Mouse (Mus musculus): ENCODE data around the gene Arhgdia. TPM values are rescaled to one million over a fixed set of nuclear protein-coding genes. Genes with fewer than 3 reads are reported as not detected.
"Not testable (repeated sequence)": the region's sequence is repeated elsewhere in the genome, so short reads cannot be mapped to it uniquely, and the experiment has no call there.

Gene Arhgdia
- polyA plus RNA-seq, 1 experiment from 2014 or later, result 559 TPM

GRCm38 (mm10) chr11:120574278-120574600 lies 7.2 kb downstream of the Arhgdia start:
- no peaks in the 10 kb centered on the region for H3K9me3 ChIP-seq
- H3K4me2 ChIP-seq (replicated peaks), result peak overlapping the region; percentile 68
- H3K36me3 ChIP-seq, result peaks cover 32% of the 10 kb centered on the region
- 36% methylated on average over 5 of the region's 5 CpGs for WGBS
- ATAC-seq, result no peak
- peaks cover 47% of the 10 kb centered on the region for H3K4me1 ChIP-seq (replicated peaks)
- H3K27me3 ChIP-seq (replicated peaks), result no peaks in the 10 kb centered on the region
- peak overlapping the region; percentile 78 for H3K9ac ChIP-seq
- H3K4me3 ChIP-seq (replicated peaks), result peak overlapping the region; percentile 96
- H3K27ac ChIP-seq, result peak overlapping the region; percentile 24; the same call in 1 of the 2 replicates

DNA sequence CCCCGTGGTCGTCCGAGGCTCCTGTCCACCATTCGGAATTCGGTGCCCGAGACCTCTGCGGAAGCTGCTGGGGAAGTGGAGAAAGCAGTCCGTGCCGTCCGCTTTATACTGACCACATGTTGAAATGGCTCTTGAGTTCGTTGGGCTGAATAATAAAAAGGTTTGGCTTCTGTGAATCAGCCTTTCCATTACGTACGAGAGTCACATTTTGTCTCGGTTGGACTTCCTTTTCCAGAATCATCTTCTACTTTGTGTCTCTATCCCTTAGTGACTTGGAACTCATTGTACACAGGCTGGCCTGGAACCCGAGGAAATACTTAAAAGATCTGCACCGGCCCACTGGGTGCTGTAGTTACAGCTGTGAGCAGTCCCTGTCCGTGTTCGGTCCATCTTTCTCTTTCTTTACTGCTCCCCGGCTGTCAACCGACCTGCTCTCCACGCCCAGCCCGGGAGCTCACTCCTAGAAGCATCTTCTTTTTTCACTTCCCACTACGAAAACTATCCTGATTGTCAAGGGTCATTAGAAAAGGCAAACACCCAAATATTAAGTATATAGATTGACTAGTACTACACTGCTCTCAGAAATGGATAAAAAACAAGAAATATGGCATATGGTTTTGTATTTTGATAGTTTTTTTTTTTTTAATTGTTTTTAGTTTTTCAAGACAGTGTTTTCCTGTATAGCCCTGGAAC lies 7.7 kb downstream of the Arhgdia start:
- 0% methylated on average over 23 of the region's 23 CpGs for WGBS
- Histone ChIP-seq H3K4me2 (replicated peaks) (peak overlapping the region; percentile 68), H3K27me3 (replicated peaks) (no peaks in the 10 kb centered on the region), H3K9ac (peak overlapping the region; percentile 78), H3K27ac (peak overlapping the region; percentile 90), H3K9me3 (no peaks in the 10 kb centered on the region), H3K36me3 (peaks cover 28% of the 10 kb centered on the region), H3K4me3 (replicated peaks) (peak overlapping the region; percentile 96), H3K4me1 (replicated peaks) (peaks cover 42% of the 10 kb centered on the region)
- no peak for ATAC-seq

GRCm38 (mm10) chr11:120572752-120573584 lies 8.5 kb downstream of the Arhgdia start, which contains the start of gene P4hb:
P4hb (minus strand) TSS chr11:120573253.
- Histone ChIP-seq H3K4me2 (replicated peaks) (peak within 1 kb of the TSS; percentile 85), H3K9ac (peak within 1 kb of the TSS; percentile 93), H3K27ac (peak within 1 kb of the TSS; percentile 90), H3K36me3 (peaks cover 28% of the 10 kb centered on the region), H3K9me3 (no peaks in the 10 kb centered on the region), H3K4me3 (replicated peaks) (peak within 1 kb of the TSS; percentile 96), H3K4me1 (replicated peaks) (peaks cover 35% of the 10 kb centered on the region), H3K27me3 (replicated peaks) (no peaks in the 10 kb centered on the region)
- WGBS, result under 1% methylated on average over 92 of the region's 94 CpGs
- peak; percentile 96 for ATAC-seq

GRCm38 (mm10) chr11:120572417-120572751 lies 9.0 kb downstream of the Arhgdia start:
- no peaks in the 10 kb centered on the region for H3K27me3 ChIP-seq (replicated peaks)
- peak overlapping the region; percentile 85 for H3K4me2 ChIP-seq (replicated peaks)
- H3K36me3 ChIP-seq, result peaks cover 30% of the 10 kb centered on the region
- peaks cover 30% of the 10 kb centered on the region for H3K4me1 ChIP-seq (replicated peaks)
- peak overlapping the region; percentile 85 for H3K27ac ChIP-seq
- peak; percentile 22 for ATAC-seq
- peak overlapping the region; percentile 96 for H3K4me3 ChIP-seq (replicated peaks)
- no peaks in the 10 kb centered on the region for H3K9me3 ChIP-seq
- WGBS, result 0% methylated on average over 15 of the region's 24 CpGs
- H3K9ac ChIP-seq, result peak overlapping the region; percentile 93

GRCm38 (mm10) chr11:120571754-120572416 lies 9.5 kb downstream of the Arhgdia start:
- H3K4me1 ChIP-seq (replicated peaks), result peaks cover 25% of the 10 kb centered on the region
- peak overlapping the region; percentile 85 for H3K27ac ChIP-seq
- H3K4me3 ChIP-seq (replicated peaks), result peak overlapping the region; percentile 96
- peak overlapping the region; percentile 93 for H3K9ac ChIP-seq
- peaks cover 35% of the 10 kb centered on the region for H3K36me3 ChIP-seq
- no peak for ATAC-seq
- no peaks in the 10 kb centered on the region for H3K9me3 ChIP-seq
- peak overlapping the region; percentile 85 for H3K4me2 ChIP-seq (replicated peaks)
- WGBS, result 6% methylated on average over 11 of the region's 11 CpGs
- no peaks in the 10 kb centered on the region for H3K27me3 ChIP-seq (replicated peaks)

DNA sequence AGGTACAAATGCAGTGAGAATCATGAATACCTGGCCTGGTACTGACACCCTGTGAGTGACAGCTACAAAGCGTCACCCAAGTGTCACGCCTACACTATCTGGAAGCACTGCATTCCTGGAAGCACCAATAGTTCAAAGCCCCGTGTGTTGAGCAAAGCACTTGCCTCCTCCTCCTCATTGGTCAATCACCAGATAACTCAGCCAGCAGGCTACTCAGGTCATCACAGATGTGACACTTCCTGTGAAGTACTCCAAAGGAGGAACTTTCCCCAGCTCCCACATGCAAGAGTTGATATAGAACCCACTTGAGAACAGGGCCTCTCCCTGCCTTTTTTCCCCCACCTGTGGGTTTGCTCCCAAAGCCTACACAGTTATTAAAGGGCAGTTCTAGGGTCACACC lies 10.3 kb downstream of the Arhgdia start:
- no peak for ATAC-seq
- H3K4me3 ChIP-seq (replicated peaks), result peak overlapping the region; percentile 96
- WGBS, result 63% methylated on average over 3 of the region's 3 CpGs

DNA sequence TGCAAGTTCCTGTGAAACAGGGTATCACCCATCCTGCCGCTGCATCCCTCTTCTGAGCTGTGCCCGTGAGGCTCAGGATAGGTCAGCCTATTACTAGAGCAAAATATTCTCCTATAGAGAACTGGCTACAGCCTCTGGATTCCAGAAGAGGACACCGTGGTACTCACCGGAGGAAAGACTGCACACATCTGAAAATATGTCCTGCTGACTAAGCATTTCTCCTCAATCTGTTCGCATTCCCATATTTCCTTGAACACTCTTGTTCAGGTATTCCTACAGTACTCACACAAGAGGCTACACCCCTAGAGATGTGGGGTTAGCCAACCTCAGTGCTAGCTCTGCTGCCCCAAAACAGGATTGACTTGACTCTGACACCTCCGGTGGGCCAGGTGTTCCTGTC lies 13.1 kb downstream of the Arhgdia start:
- ATAC-seq, result no peak
- H3K36me3 ChIP-seq, result peaks cover 68% of the 10 kb centered on the region
- H3K27ac ChIP-seq, result no peak overlapping the region

More for the DNA sequence above, 10.3 kb downstream of the Arhgdia start:
- Histone ChIP-seq H3K9me3 (no peaks in the 10 kb centered on the region), H3K27ac (0 out of 2 replicates have a peak overlapping the region, but pooled peaks have one; percentile 34), H3K27me3 (replicated peaks) (no peaks in the 10 kb centered on the region), H3K4me1 (replicated peaks) (peaks cover 21% of the 10 kb centered on the region), H3K9ac (peak overlapping the region; percentile 93), H3K36me3 (peaks cover 42% of the 10 kb centered on the region), H3K4me2 (replicated peaks) (peak overlapping the region; percentile 85)

GRCm38 (mm10) chr11:120565114-120565513 lies 16.3 kb downstream of the Arhgdia start:
- Histone ChIP-seq H3K27me3 (replicated peaks) (no peaks in the 10 kb centered on the region), H3K9ac (no peak overlapping the region), H3K4me1 (replicated peaks) (peaks cover 3% of the 10 kb centered on the region; the same call in 1 of the 2 replicates), H3K9me3 (no peaks in the 10 kb centered on the region), H3K27ac (no peak overlapping the region), H3K4me3 (replicated peaks) (no peak overlapping the region), H3K36me3 (peaks cover 88% of the 10 kb centered on the region), H3K4me2 (replicated peaks) (no peak overlapping the region)
- 87% methylated on average over 9 of the region's 9 CpGs for WGBS
- no peak for ATAC-seq

More for the DNA sequence above, 13.1 kb downstream of the Arhgdia start:
- Histone ChIP-seq H3K4me1 (replicated peaks) (peaks cover 16% of the 10 kb centered on the region), H3K9ac (no peak overlapping the region), H3K9me3 (no peaks in the 10 kb centered on the region), H3K4me3 (replicated peaks) (no peak overlapping the region), H3K4me2 (replicated peaks) (no peak overlapping the region), H3K27me3 (replicated peaks) (no peaks in the 10 kb centered on the region)
- WGBS, result 94% methylated on average over 6 of the region's 6 CpGs

DNA sequence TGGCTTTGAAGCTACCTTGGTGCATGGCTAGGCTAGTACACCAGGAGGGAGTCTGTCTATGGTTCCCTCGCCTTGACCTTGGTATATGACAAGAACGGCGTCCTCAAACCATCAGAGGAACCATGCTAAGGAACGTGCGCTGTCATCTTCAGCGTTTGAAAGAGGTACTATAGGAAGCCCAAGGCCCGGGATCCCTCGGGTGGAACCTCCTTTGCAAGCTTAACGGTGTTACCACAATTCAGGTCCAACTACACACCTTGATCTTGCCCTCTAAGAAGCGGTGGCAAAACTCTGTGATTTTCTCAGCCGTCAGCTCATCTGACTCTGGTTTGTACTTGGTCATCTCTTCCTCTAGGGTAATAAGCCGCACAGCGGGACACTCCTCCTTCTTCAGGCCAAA lies 18.5 kb downstream of the Arhgdia start:
- Histone ChIP-seq H3K9me3 (no peaks in the 10 kb centered on the region), H3K36me3 (peaks cover 77% of the 10 kb centered on the region)
- 94% methylated on average over 13 of the region's 13 CpGs for WGBS

GRCm38 (mm10) chr11:120560952-120561728 lies 20.3 kb downstream of the Arhgdia start:
- 91% methylated on average over 13 of the region's 13 CpGs for WGBS
- Histone ChIP-seq H3K4me2 (replicated peaks) (no peak overlapping the region), H3K4me1 (replicated peaks) (no peaks in the 10 kb centered on the region), H3K27ac (no peak overlapping the region), H3K4me3 (replicated peaks) (no peak overlapping the region), H3K36me3 (peaks cover 60% of the 10 kb centered on the region), H3K9ac (no peak overlapping the region), H3K27me3 (replicated peaks) (no peaks in the 10 kb centered on the region), H3K9me3 (no peaks in the 10 kb centered on the region)
- ATAC-seq, result no peak

More for the DNA sequence above, 18.5 kb downstream of the Arhgdia start:
- H3K4me2 ChIP-seq (replicated peaks), result no peak overlapping the region
- no peaks in the 10 kb centered on the region for H3K4me1 ChIP-seq (replicated peaks)
- H3K27me3 ChIP-seq (replicated peaks), result no peaks in the 10 kb centered on the region
- no peak overlapping the region for H3K4me3 ChIP-seq (replicated peaks)
- H3K27ac ChIP-seq, result no peak overlapping the region
- no peak overlapping the region for H3K9ac ChIP-seq
- no peak for ATAC-seq

DNA sequence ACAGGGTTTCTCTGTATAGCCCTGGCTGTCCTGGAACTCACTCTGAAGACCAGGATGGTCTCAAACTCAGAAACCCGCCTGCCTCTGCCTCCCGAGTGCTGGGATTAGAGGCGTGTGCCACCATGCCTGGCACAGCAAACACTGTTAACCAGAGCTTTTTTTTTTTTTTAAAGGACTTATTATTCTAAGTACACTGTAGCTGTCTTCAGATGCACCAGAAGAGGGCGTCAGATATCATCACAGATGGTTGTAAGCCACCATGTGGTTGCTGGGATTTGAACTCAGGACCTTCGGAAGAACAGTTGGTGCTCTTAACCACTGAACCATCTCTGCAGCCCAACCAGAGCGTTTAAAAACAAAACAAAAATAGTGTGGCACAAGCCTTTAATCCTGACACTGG lies 22.6 kb downstream of the Arhgdia start:
- ATAC-seq, result not testable (repeated sequence)
- peaks cover 39% of the 10 kb centered on the region for H3K36me3 ChIP-seq

More for the DNA sequence above, 22.6 kb downstream of the Arhgdia start:
- H3K27me3 ChIP-seq (replicated peaks); H3K9ac ChIP-seq; H3K4me2 ChIP-seq (replicated peaks); H3K27ac ChIP-seq; H3K9me3 ChIP-seq; H3K4me1 ChIP-seq (replicated peaks); H3K4me3 ChIP-seq (replicated peaks): not testable (repeated sequence)
- 90% methylated on average over 6 of the region's 6 CpGs for WGBS

All from intestine, embryonic 15.5 days (tissue).